Mouse (Mus musculus): ENCODE measurements around the gene Sms.

Sms gene

DNA sequence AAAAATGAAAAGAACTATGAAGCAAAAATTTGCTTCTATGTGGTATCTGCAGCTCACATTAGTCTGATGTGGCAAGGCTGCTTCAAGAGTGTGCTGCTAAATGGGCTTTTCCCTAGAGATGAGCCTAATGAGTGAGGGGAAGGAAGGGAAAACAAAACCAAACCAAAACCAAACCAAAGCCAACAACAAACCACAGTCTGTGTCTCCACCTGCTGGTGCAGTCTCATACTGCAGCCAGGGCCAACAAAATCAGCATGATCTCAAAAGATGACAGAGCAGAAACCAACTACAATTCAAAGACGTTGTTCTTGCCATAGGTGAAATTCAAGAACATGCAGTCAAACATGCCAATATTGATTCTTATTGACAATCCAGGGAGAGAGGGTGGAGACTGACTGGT, 37.7 kb downstream of the Sms start:
- in situ Hi-C loops (cut with MboI, MseI) = loop anchor here (10.0 kb wide), 1 partner anchor 190 kb away; no protein-coding TSS in a partner anchor

DNA sequence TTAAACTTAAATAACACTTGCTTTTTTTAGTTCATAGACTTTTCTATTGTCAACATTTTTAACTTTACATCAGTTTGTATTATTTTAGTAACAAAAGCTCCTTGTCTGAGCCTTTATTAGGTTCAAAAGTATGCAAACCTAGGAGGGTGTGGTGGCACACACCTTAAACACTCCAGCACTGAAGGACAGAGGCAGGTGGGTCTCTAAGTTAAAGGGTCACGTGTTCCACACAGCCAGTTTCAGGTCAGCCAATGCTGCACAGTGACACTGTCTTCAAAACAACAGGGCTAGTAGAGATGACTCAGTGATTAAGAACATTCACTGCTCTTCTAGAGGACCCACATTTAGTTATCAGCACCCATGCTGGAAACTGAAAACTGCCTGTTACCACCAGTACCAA, 43.1 kb downstream of the Sms start:
- in situ Hi-C loops (cut with MboI, MseI) = no loop called here

DNA sequence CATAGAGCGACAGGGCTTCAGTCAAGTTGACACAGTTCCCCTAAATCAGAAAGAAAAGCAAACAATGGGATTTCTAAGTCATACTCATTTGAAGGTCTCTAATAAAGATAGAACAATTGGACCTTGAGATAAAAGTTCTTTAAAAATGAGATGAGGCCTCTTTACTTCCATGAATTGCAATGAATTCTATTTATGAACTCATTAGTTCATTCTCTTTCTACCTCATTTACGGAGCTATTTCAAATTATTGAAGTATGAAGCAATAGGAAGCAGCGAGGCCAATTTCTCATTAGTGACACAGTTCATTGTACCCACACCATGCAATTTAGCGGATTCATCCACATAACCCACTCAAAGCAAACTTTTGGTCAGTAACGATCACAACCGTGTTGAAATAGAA, 44.7 kb downstream of the Sms start:
- in situ Hi-C loops (cut with MboI, MseI) = no loop called here

DNA sequence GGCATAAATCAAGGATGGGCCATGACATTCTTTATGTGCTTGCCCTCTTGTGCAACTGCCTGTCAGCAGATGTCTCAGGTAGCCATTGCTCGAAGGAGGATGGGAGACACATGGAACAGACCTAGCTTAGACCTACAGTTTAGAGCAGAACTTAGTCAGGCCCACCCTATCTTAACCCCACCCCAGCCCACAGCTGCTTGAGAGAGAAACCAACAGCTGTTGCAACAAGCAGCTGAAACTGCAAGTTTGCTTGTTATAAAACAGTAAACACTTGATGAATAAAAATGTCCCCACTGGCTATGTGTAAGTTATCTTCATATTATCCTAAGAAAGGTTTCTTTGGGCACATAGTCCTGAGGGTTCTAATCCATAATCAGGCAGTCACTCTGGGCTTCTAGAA, 57.3 kb downstream of the Sms start:
- in situ Hi-C loops (cut with MboI, MseI) = no loop called here

DNA sequence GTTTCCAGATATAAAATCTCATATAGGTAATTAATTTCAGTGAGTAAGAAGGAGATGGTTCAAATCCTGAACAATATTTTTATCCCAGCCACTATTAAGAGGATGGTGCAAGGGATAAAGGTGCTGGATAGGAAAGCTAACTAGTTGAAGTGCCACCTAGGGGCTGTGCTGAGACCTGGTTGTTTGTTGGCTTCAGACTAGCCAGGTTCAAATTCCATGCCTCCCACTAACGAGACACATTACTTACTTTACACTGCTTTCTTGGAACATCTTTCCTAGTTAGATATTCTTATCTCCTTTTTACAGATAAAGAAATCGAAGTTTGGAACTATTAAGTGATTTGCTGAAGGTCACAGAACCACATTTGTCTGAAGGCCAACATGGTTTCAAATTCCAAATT, 72.6 kb downstream of the Sms start:
- in situ Hi-C loops (cut with MboI, MseI) = no loop called here

DNA sequence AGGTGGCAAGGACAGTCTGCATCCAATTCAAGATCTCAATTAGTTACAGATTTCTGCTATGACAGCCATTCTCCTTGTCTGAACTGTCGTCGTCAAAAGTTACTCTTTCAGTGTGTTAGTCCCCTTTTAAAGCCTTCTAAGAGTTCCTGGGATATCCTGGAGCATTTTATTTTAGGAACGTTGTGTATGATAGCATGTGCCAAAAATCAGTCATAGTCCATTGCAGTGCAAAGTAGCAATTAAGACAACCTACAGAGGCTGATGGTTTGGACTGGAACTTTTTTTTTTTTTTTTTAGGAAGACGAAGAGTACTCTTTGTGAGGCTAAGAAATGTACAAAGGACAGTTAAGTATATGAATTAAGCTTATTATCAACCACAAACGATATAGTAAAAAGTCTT, 76.9 kb downstream of the Sms start, which contains the start of gene Phex:
Phex (minus strand) TSS at position 101 of the 400 bp plus-strand sequence.
- in situ Hi-C loops (cut with MboI, MseI) = no loop called here

DNA sequence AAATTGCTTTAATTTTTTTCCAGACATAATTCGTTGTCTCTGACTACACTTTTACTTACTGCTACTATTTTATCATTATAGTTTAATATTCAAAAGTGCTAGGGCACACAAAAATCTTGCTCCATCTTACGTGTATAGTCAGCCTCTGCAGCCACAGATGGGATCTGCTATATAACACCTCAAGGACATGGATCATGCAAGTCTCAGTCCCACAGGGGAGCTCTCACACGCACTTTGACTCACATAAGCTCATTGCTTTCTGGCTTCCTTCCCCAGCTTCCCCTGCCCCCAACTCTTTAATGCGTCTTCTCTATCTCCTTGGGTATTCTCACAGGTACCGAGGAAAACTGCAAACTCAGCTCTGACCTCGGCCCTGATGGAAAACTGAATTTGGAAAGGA, 87.2 kb downstream of the Sms start:
- in situ Hi-C loops (cut with MboI, MseI) = no loop called here
